Mouse (Mus musculus) adrenal gland, postnatal 4 days (tissue): ENCODE results near the gene Tbc1d1. TPM values are rescaled to one million over a fixed set of nuclear protein-coding genes. Genes with fewer than 3 reads are reported as not detected.
A peak's percentile ranks its signal among the peaks of the same experiment; 100 is the strongest.

ENCODE experiments used
- DNase-seq, 2 experiments: peaks; one replicate each; pipeline ENCODE4 v3.0.0; 2021 to 2022; ENCODE audit warnings: low spot score in 2 of 2, mixed read lengths in 2 of 2
- total RNA-seq, 2 experiments: library from RNA; stranded (reverse); gene quantifications; 2 replicates each; pipeline ENCODE4 v1.2.3; 2021

Gene Tbc1d1
- total RNA-seq, 2 experiments from 2014 or later, result 20.2 to 26.7 TPM

DNA sequence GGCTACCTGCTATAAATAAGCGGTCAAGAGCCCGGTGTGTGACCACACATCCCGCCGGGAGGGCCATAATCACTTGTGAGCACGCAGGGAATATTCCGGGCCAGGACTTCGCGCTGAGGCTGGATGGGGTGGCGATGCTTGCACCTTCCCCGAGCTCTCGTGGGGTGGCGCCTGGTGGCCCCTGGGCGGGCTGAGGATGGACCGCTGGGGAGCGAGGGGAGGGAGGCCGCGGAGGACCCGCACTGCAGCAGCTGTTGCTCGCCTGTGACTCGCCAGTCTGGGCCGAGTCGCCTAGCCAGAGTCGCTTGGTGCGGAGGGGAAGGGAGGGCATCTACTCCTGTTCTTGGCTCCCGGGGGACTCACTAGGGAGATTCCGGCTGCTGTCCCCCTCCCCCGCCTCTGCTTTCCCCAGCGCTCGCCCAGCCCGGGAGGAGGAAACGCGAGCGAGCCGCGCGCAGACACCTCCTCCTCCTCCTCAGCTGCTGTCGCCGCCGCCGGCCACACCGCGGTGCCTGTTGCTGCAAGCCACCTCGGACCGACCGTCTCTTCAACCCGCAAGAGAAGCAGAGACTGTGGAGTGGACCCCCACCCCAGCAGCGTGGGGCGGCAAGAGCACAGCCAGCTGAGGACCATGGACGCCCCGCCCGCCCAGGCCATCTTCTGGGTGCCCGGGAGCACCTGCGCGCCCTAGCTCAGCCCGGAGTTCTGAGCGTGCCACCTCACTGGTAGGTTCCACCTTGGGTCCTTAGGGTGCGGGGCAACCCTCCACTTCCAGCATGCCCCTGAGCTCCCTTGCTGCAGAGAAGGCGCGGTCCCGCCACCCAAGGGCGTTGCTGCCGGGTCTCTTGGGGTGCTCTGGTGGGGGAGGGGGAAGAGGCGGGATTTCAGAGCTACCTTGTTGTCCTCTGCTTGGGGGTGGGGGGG, 3.9 kb downstream of the Tbc1d1 start:
- peak in 1 of 2 experiments; percentile 22 for DNase-seq

DNA sequence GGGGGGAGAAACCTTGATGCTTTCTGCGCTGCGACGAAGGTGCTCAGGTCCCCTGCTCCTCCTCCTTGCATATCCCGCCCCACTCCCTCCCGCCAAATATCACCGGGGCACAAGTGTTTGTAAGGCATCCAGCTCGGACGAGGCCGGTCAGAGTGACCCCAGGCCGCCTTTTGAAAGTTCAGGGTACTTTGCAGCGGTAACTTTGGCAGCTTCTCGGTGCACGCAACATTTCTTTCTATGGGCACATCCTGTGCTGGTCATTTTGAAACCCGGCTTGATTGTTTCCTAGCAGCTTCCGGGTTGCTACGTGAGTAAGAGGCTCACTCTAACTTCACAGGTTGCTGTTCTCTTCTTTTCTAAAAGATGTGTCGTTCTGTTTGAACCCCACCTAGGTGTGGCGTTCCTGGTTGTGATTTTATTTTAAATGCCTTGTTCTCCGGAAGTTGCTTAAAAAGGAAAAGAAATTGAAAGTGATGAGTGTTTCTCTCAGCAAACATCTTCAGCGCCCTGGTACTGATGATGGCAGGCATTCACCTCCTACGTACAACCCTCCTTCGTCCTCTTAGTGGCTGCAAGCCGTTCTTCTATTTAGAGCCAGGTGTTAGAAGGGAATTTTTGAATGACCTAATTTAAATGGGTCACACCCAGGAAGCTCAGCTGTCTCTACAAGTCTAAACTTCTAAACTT, 4.7 kb downstream of the Tbc1d1 start:
- DNase-seq, result no peak

DNA sequence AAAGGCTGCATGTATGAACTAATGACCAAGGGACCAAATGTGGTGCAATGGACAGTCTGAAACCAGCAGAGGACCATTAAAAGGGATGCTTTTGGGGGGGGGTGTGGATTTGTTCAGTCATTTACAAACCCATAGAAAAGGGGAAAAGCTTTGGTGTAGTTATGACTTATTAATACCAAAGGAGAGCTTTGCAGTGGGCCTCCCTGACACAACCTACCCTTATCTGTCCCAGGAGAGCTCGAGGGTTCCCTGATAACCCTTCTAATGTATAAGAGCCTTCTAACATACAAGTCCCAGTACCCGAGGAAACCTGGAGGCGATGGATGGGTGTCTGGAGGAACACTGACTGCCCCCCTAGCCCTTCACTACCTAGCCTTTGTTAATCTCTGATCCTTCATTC, 5.8 kb downstream of the Tbc1d1 start:
- DNase-seq, result no peak

DNA sequence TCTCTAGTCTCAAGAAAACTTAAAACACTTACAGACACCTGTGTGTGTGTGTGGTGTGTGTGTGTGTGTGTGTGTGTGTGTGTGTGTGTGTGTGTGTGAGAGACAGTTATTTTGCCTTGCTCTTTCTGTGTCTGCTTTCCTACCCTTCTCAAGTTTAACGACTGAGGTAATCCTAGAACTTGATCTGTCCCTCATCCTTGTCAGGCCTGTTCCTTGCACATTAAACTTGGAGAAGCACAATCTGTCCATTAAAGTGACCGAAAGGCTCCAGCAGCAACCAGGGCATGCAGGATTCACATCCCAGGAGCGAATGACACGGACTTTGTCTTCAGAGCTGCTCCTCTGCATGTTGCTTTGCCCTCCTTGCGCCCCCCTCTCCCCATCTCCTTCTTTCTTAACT, 6.5 kb downstream of the Tbc1d1 start:
- no peak for DNase-seq

DNA sequence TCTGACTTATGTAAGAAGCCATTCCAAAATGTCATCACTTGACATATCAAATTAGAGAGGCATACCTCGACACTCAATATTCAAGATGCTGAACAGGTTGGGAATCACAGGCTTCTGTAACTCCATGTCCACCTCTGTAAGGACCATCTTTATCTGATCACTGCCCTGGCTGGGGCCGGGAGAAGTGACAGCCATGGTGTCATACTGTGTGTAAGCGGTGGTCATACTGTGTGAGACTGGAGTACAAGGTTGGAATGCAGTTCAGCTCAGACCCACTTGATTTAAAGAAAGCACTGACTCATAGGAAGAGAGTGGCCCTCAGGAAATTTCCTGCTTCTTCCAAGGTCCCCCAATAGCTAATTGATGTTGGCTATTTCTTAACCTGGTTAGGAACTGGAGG, 8.3 kb downstream of the Tbc1d1 start:
- no peak for DNase-seq

DNA sequence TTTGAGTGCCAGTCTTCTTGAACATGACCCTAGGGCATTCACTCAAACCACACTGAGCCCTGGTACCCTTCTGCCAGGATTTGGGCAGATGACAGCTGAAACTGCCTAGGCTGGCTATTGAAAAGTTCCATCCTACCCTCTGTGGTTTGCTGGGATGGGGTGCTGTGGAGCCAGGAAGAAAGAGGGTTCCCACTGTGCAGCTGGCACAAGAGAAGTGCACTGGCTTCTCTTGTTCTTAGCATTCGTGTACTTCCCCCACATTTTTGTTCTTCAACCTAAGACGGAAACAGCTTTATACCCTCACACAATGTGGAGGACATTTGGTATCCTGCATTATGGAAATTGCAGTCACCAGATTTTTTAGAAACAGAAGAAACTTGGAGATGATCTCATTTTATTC, 9.7 kb downstream of the Tbc1d1 start:
- DNase-seq, result no peak

DNA sequence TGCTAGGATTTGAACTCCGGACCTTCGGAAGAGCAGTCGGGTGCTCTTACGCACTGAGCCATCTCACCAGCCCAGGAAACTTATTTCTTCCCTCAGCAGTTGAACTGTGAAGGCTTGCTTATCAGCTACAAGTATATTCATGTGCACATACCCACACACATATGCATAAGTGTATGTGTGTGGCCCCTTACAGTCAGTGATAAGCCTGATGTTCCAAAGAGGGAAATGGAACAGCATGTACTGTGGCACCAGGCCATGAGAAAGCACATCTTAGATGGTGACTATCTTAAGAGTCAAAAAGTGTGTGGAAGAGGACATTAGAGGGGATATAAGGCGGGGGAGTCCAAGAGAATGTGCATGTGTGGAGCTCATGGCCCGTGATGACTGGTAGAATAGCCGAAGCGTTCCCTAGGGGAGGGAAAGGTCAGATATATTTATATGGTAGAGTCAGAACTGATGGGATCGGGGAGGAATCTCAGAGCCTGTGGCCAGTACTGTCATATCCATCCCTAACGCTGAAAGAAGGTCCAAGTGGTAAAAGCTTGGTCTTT, 13.0 kb downstream of the Tbc1d1 start:
- DNase-seq, result no peak

DNA sequence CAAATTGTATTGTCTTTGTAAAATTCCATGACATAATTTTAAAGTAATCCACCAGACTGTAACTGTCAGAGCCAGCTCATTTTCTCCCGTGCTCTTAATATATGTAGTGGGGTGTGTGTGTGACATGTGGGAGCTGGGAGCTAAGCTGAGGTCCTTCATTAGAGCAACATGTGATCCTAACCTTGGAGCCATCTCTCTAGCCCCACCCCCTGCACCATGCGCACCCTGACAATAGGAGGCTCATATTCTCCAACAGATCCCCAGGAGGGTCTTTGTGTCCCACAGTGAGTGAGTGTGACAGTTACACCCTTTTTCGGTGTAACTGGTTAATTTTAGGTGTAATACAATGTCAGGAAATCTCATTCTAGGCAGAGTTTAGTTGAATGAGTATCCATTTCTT, 16.8 kb downstream of the Tbc1d1 start:
- no peak for DNase-seq

DNA sequence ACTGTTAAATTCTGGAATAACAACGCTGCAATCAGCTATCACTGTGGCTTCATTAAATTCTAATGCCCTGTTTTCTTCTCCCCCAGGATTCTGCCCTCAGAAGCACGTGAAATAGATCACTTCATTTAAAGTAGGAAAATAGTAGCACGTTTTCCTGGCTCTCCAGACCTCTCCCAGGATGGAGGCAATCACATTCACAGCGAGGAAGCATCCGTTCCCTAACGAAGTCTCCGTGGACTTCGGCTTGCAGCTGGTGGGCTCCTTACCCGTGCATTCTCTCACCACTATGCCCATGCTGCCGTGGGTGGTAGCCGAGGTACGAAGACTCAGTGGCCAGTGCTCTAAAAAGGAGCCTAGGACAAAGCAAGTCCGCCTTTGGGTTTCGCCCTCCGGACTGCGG, 17.2 kb downstream of the Tbc1d1 start:
- no peak for DNase-seq

DNA sequence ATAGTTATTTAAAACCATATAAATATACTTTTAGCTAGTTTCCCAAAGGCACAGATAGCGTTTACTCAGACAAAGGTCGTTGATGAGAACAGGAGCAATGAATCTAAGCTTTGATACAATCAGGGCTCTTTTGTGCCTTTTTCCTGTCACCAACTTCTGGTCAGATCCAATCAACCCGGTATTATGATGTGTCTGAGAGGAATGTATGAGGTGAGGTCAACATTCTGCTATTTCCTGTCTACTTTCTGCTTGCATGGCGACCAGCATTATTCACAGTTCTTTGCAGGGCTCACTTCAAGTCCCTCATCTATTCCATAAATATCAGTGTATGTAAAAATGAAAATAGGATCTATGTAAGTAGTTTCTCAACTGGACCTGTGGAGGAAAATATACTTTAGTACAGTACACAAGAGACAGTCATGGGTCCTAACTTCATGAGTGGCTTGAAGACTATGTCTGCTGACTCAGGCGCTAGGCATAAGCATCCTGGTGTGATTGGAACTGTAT, 18.4 kb downstream of the Tbc1d1 start:
- DNase-seq, result no peak

DNA sequence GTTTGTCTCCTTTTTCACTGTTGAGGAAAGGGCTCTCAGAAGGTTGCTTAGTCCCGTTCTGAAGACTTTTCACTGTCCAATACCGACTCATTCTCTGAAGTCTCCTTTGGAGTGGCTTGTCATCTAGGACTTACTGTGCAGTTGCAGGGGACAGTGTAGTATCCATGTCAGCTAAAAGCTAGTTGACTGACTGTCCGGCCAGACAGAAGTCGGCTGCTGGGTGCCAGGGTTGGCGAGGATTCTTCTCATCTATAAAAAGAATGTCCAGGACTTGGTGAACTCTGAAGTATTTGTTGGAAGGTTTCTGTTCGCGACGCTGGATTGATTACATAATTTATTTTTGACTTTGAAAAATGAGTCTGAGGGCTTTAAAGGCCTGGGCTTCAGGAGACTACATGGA, 24.4 kb downstream of the Tbc1d1 start:
- no peak for DNase-seq

DNA sequence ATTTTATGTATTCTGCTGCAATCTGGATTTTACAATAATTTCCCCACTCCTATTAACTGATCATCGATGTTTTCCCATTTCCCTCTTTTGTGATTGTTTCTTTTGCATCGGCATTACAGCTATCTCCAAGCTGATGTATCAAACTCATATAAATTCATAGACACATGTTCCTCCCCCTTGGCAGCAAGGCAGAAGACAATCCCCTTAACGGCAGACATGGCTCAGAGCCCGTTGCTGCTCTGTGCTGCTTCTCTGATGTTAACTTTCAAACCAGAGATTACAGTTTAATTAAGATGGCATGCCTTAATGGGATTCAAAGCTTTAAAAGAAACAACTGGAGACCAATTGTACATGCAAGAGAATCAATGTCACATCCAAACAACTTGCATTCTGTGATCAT, 27.6 kb downstream of the Tbc1d1 start:
- DNase-seq, result no peak

DNA sequence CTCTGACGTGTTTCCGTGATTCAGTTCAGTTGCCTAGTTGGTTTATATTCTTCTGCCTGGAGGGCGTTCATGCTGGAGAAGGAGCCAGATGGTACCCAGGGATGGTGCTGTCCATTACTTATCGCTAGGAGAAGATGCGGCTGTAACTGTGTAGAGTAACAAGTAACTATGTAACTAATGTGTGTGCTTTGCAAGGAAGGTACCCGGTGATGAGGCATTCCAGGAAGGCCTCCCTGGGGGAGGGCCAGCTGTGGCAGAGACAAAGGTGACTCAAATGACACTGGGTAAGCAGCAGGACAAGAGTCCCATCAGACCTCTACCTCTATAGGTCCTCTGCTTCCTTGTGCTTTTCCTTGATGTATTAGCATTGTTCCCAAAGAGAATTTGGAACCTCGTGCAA, 29.2 kb downstream of the Tbc1d1 start:
- no peak for DNase-seq

DNA sequence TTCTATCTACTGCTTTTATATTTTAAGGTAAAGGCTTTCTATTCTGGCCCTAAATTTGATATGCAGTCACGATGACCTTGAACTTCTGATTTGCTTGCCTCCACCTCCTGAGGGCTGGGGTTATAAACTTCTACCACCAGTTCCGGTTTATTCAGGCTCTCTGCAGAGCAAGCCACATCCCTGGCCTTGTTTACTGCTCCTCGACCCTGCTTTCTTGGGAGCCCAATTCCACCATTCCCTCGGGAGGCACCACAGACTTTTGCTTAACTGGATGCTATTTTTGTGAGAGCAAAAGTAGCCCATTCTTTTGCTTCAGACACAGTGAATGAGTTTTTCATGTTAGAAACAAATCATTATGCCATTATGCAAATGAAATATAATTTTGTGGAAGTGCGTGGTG, 30.5 kb downstream of the Tbc1d1 start:
- DNase-seq, result no peak

DNA sequence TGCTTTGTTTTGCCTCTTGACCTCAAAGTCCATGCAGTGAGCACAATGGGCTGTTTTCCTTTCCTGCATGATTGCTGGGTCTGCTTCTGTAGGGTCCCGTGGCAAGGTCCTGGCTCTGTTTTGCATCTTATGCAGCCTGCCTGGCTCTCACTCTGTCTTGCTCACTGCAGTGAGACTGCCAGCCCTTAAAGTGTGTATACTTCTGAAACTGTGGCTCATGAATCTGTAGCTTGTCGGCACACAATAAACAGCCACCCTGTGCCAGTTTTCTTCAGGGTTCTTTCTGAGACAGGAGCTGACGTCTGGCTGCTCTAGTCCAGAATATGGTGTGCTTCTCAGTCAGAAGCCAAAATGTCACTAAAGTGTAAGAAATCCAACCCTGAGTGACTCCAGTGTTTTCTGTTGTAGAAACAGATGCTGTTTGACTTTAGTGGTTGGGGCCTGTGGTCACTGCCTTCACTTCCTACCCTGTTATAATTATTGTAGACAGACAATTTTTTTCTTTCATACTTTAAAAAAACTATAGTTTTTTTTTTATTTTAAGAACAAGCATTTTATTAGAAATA, 32.1 kb downstream of the Tbc1d1 start:
- DNase-seq, result no peak

DNA sequence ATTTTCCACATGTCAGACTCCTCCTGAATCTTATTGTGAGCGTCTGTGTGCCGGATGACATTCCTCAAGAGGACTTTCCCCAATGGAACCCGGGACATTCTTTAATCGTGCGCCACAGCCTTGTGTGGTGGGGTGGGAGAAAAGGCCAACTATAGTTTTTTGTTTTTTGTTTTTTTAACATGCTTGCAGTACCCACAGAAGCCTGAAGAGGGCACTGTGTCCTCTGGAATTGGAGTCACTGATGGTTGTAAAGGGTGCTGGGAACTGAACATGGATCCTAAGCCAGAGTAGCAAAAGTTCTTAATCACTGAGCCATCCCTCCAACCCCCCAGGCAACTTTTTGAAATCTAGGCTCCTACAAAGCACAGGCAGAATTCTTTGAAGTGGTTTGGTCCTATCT, 34.8 kb downstream of the Tbc1d1 start:
- no peak for DNase-seq

DNA sequence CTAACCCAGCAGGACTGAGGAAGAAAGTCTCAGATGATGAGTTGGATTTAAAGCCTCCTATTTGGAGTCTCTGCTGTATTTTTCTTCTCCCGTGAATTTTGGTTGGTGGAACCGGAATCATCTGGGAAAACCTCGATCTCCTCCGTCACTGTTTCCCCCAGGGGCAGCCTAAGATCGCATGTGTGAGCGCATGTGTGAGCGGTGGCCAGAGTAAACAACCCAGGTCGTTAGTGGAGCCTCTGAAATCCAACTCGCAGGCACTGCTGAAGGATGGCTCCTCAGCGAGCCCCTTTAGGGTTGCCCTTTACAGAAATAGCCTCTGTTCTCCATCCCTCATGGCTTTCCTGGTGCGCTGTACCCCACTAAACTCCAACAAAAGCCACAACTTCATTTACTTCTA, 37.2 kb downstream of the Tbc1d1 start:
- DNase-seq, result no peak

DNA sequence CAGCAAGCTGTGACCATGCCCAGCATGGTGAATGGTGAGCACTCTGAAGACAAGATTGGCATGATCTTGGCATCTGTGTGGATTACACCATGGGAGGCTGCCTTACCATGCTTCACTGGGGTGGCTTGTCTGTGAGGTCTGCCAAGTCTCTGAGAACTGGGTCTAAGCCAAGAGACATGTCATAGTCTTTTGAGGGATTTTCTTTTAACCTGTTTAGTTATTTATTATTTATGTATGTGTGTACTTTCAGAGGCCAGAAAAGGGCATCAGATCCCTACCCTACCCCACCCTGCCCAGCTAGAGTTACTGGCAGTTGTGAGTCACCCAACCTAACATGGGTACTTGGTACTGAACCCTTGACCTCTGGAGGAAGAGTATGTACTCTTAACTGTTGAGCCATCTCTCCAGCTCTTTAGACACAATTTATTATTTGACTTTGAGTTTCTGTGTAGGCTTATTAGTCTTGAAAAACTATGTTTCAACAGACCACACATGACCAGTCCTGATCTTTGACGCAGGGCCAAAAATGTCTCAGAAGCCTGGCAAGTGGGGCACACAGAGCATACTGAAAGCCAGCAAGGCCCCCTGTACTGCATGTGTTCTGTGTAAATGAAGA, 40.3 kb downstream of the Tbc1d1 start:
- DNase-seq, result no peak

DNA sequence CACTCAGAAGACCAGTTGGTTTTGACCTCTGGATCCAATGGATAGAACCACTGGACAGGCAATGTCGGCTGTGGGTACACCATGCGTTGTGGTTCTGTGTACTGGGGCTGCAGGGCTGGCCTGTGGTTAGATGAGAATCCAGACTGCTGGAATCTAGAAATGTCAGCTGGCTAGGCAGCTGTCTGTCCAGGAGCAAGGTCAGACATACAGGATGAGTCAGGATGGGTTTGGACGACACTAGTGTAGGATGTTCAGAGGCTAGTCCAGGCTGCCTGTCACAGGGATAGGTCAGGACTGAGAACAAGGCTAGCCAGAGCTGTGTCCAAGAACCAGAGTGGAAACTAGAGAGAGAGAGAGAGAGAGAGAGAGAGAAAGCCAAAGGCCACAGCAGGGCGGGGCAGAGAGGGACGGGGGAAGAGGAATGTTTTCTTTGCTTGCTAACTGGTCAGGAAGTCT, 40.8 kb downstream of the Tbc1d1 start:
- no peak for DNase-seq

DNA sequence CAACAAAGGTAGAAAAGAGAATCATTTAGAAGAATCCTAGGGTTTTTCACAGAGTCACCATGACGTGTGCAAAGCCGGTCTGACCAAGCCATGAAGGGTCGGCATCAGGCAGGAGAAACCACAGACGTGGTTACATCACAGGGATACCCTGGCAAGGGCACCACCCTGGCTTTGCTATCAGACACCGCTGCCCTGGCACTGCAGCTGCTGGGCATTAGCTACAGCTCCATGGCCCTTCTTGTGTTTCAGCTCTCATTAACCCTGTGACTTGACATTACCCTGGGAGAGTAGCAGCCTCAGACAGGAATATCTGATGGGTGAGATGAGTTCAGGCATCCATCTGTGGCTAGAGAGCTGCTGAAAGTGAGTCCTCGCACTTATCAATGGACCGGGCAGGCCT, 42.5 kb downstream of the Tbc1d1 start:
- DNase-seq, result no peak

DNA sequence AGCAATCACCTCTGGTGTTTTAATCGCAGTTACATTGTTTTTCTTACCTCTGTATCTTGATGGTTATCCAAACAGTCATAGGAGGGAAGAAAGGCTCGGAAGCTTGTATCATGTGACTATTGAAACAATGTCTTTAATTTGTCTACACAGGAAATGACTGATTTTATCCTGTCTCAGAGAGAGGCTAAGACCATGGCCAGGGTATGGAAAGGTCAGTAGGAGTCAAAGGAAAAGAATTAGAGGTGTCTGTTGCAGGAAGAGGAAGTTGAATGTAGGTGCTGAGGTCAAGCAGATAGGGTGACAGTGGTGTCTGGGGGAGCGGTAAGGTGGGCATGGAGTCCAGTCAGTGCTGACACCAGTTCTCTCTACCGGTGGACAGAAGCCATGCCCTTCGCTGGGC, 45.0 kb downstream of the Tbc1d1 start:
- DNase-seq, result no peak
